Mouse (Mus musculus) G1E (cell line): Measurements from ENCODE around the gene Cadm2. TPM values are rescaled to one million over a fixed set of nuclear protein-coding genes. Genes with fewer than 3 reads are reported as not detected.

ENCODE experiments used
- ATAC-seq: 2 replicates; pipeline ENCODE4 v1.8.0; 2016; ENCODE audit warnings: mild to moderate bottlenecking; ENCODE audit not compliant: insufficient number of reproducible peaks, poor library complexity, low FRiP score, severe bottlenecking; ENCODE audit errors: extremely low read depth
- DNase-seq: peaks from one replicate; pipeline ENCODE4 v3.0.0; 2012; ENCODE audit warnings: low spot score
- H3K27me3 ChIP-seq: 2 replicates; pipeline ENCODE4 v1.6.1; 2012; ENCODE audit warnings: mild to moderate bottlenecking, low read length, inconsistent platforms; ENCODE audit not compliant: insufficient read depth
- H3K36me3 ChIP-seq: replicated peaks from 2 replicates; pipeline ENCODE3; 2012; ENCODE audit warnings: mild to moderate bottlenecking, inconsistent platforms
- H3K4me1 ChIP-seq: 2 replicates; pipeline ENCODE4 v1.6.1; 2012; ENCODE audit warnings: low read depth, low read length, inconsistent platforms, mixed read lengths; ENCODE audit not compliant: insufficient read depth
- H3K4me3 ChIP-seq: 2 replicates; pipeline ENCODE4 v1.5.1; 2012; ENCODE audit warnings: low read depth, mild to moderate bottlenecking, inconsistent platforms, low read length, moderate library complexity, mixed read lengths
- H3K9me3 ChIP-seq: replicated peaks from 2 replicates; pipeline ENCODE4 v1.6.1; 2012; ENCODE audit warnings: inconsistent platforms
- CTCF ChIP-seq: IDR thresholded peaks from 2 replicates; pipeline ENCODE4 v1.5.1; 2012; ENCODE audit warnings: low read depth, low read length, inconsistent platforms, mixed read lengths
- GATA1 ChIP-seq: IDR thresholded peaks from 2 replicates; pipeline ENCODE4 v1.6.1; 2012; ENCODE audit warnings: borderline replicate concordance, low read length, inconsistent platforms, mixed read lengths
- GATA2 ChIP-seq: IDR thresholded peaks from 2 replicates; pipeline ENCODE4 v1.6.1; 2012; ENCODE audit warnings: low read depth, low read length, inconsistent platforms, borderline replicate concordance
- POLR2AphosphoS5 ChIP-seq: IDR thresholded peaks from 2 replicates; pipeline ENCODE4 v1.6.1; 2012; ENCODE audit warnings: low read depth, low read length, inconsistent platforms; ENCODE audit not compliant: insufficient replicate concordance
- TAL1 ChIP-seq: conservative IDR thresholded peaks from 2 replicates; pipeline ENCODE4 v1.6.1; 2012; ENCODE audit warnings: low read depth, low read length, inconsistent platforms, mixed read lengths
- polyA plus RNA-seq: library from polyadenylated mRNA; stranded (reverse); fragments of >175 nt; gene quantifications from 2 replicates; pipeline ENCODE4 v1.2.3, GENCODE M21; 2012
- total RNA-seq, 2 experiments: library from RNA; stranded (forward) in 1 of 2; stranded (reverse) in 1 of 2; fragments of 200-1000 nt in 1 of 2; fragments of >200 nt in 1 of 2; fragmentation: Nextera tagmentation in 1 of 2; gene quantifications; 2 replicates each; pipeline ENCODE4 v1.2.3; 2014 to 2017

Gene Cadm2
- total and polyA plus RNA-seq, 3 experiments, result 0.05 TPM; not detected in 2

GRCm38 (mm10) chr16:67344194-67344593 is 276.5 kb downstream of the Cadm2 start:
- DNase-seq (no peak), ATAC-seq (no peak)
- Histone ChIP-seq H3K27me3 (no peaks in the 10 kb centered on the region), H3K4me3 (no peak overlapping the region), H3K36me3 (no peaks in the 10 kb centered on the region), H3K9me3 (0 out of 2 replicates have a peak, but pooled peaks cover 7% of the 10 kb centered on the region), H3K4me1 (no peaks in the 10 kb centered on the region)
- no peak for TF ChIP-seq POLR2AphosphoS5
- TF ChIP-seq CTCF, result no peak
- TF ChIP-seq TAL1, result no peak
- TF ChIP-seq GATA2, result no peak
- TF ChIP-seq GATA1, result no peak

DNA sequence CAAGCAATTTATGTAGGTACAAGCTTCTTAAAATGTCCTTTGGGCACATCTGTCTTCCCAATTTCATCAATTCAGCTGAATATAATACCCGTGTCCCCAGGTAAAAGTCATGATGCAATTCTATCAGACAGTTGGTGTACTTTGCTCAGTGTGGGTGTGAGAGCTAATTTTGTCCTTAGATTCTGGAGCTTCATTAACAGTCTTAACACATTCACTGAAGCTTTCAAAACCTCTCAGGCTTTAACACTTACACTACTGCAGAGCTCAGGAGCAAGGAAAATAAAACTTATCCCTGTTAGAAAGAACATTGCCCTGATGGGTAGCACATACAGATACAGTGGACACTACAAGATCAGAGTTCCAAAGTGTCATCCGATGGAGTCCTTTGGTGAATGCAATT is 309.7 kb downstream of the Cadm2 start:
- no peak for DNase-seq
- no peaks in the 10 kb centered on the region for H3K9me3 ChIP-seq
- no peaks in the 10 kb centered on the region for H3K36me3 ChIP-seq
- H3K4me3 ChIP-seq, result no peak overlapping the region
- TF ChIP-seq TAL1, result no peak
- TF ChIP-seq CTCF, result no peak
- no peak for TF ChIP-seq GATA2
- TF ChIP-seq POLR2AphosphoS5, result no peak
- TF ChIP-seq GATA1, result no peak
- H3K4me1 ChIP-seq, result no peaks in the 10 kb centered on the region
- ATAC-seq, result no peak
- H3K27me3 ChIP-seq, result no peaks in the 10 kb centered on the region

GRCm38 (mm10) chr16:67284664-67285063 is 336.0 kb downstream of the Cadm2 start:
- DNase-seq (no peak), ATAC-seq (no peak)
- no peak overlapping the region for H3K4me3 ChIP-seq
- H3K36me3 ChIP-seq, result no peaks in the 10 kb centered on the region
- no peaks in the 10 kb centered on the region for H3K9me3 ChIP-seq
- H3K4me1 ChIP-seq, result no peaks in the 10 kb centered on the region
- no peaks in the 10 kb centered on the region for H3K27me3 ChIP-seq
- no peak for TF ChIP-seq GATA1

- no peak overlapping the region for H3K4me3 ChIP-seq
- TF ChIP-seq POLR2AphosphoS5 (no peak), GATA1 (no peak), CTCF (no peak), GATA2 (no peak), TAL1 (no peak)
- H3K4me1 ChIP-seq, result no peaks in the 10 kb centered on the region
- ATAC-seq (no peak), DNase-seq (no peak)
- no peaks in the 10 kb centered on the region for H3K27me3 ChIP-seq
- no peaks in the 10 kb centered on the region for H3K36me3 ChIP-seq
- no peaks in the 10 kb centered on the region for H3K9me3 ChIP-seq
Observed at GRCm38 (mm10) chr16:67243598-67243997, 377.1 kb downstream of the Cadm2 start.

GRCm38 (mm10) chr16:67234862-67235261 is 385.8 kb downstream of the Cadm2 start:
- Histone ChIP-seq H3K9me3 (peaks cover 3% of the 10 kb centered on the region; the same call in 1 of the 2 replicates), H3K36me3 (no peaks in the 10 kb centered on the region), H3K4me1 (no peaks in the 10 kb centered on the region), H3K27me3 (no peaks in the 10 kb centered on the region), H3K4me3 (no peak overlapping the region)
- ATAC-seq (no peak), DNase-seq (no peak)
- no peak for TF ChIP-seq POLR2AphosphoS5

DNA sequence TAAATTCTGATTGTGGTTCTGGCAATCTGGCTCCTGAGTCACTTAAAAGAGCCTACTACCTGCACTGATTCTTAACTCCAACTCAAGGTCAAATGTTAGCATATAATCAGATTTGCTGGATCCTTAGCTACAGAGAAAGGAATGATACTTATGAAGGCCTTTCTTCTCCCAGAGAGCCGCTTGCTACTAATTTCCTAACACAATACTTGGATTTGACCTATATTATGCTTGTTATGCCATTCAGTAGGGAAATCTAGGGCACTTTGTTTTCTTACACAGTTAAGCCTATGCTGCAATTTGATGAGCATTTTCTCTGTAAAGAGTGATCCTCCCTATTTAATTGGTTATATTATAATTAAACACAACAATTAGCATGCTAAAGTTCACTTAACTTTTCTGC is 394.0 kb downstream of the Cadm2 start:
- Histone ChIP-seq H3K36me3 (no peaks in the 10 kb centered on the region), H3K4me3 (no peak overlapping the region), H3K9me3 (peaks cover 3% of the 10 kb centered on the region; the same call in 1 of the 2 replicates), H3K27me3 (no peaks in the 10 kb centered on the region), H3K4me1 (no peaks in the 10 kb centered on the region)
- ATAC-seq (no peak), DNase-seq (no peak)
- TF ChIP-seq POLR2AphosphoS5, result no peak
- no peak for TF ChIP-seq GATA1
- TF ChIP-seq TAL1, result no peak
- no peak for TF ChIP-seq CTCF
- no peak for TF ChIP-seq GATA2

GRCm38 (mm10) chr16:67203329-67203728 is 417.4 kb downstream of the Cadm2 start:
- Histone ChIP-seq H3K9me3 (no peaks in the 10 kb centered on the region), H3K27me3 (no peaks in the 10 kb centered on the region), H3K4me3 (no peak overlapping the region), H3K4me1 (no peaks in the 10 kb centered on the region), H3K36me3 (no peaks in the 10 kb centered on the region)
- DNase-seq (no peak), ATAC-seq (no peak)
- TF ChIP-seq POLR2AphosphoS5 (no peak), GATA2 (no peak), TAL1 (no peak), GATA1 (no peak), CTCF (no peak)
